Mouse (Mus musculus) liver, adult 2 months (tissue): ENCODE data around the gene Nckap5l. TPM values are rescaled to one million over a fixed set of nuclear protein-coding genes. Genes with fewer than 3 reads are reported as not detected.
A peak's percentile ranks its signal among the peaks of the same experiment; 100 is the strongest.

Experiments
- DNase-seq: peaks from one replicate; pipeline ENCODE4 v3.0.0-alpha.2; 2011; ENCODE audit warnings: low read depth, low spot score; ENCODE audit errors: extremely low read depth
- H3K27ac ChIP-seq: fragments of 200-500 bp; replicated peaks from 2 replicates; pipeline ENCODE4 v1.5.1; 2012; ENCODE audit warnings: low read depth, mild to moderate bottlenecking, control low read depth, inconsistent platforms, low read length; ENCODE audit not compliant: insufficient read depth
- H3K27me3 ChIP-seq: fragments of 200-500 bp; 2 replicates; pipeline ENCODE4 v1.6.1; 2012; ENCODE audit warnings: mild to moderate bottlenecking, moderate library complexity, low read length, inconsistent platforms; ENCODE audit not compliant: control insufficient read depth, insufficient read depth
- H3K36me3 ChIP-seq: fragments of 200-500 bp; 2 replicates; pipeline ENCODE4 v1.6.1; 2012; ENCODE audit warnings: low read length, inconsistent platforms; ENCODE audit not compliant: control insufficient read depth, insufficient read depth
- H3K4me1 ChIP-seq: fragments of 200-500 bp; 2 replicates; pipeline ENCODE4 v1.6.1; 2011; ENCODE audit warnings: low read length; ENCODE audit not compliant: control insufficient read depth, insufficient read depth
- H3K4me3 ChIP-seq: fragments of 200-500 bp; 2 replicates; pipeline ENCODE4 v1.5.1; 2011; ENCODE audit warnings: low read depth, mild to moderate bottlenecking, control low read depth, low read length, moderate library complexity; ENCODE audit not compliant: insufficient read depth
- H3K79me2 ChIP-seq: fragments of 200-500 bp; 2 replicates; pipeline ENCODE4 v1.6.1; 2012; ENCODE audit warnings: inconsistent platforms, mild to moderate bottlenecking, low read length, moderate library complexity; ENCODE audit not compliant: control insufficient read depth, insufficient read depth
- H3K9ac ChIP-seq: fragments of 200-500 bp; 2 replicates; pipeline ENCODE4 v1.6.1; 2012; ENCODE audit warnings: low read depth, mild to moderate bottlenecking, control low read depth, inconsistent platforms, low read length
- CTCF ChIP-seq: fragments of 200-500 bp; IDR thresholded peaks from 2 replicates; pipeline ENCODE4 v1.5.1; 2011; ENCODE audit warnings: low read depth, low read length, control low read depth
- POLR2A ChIP-seq: fragments of 200-500 bp; IDR thresholded peaks from 2 replicates; pipeline ENCODE4 v1.6.1; 2011; ENCODE audit warnings: low read length, control low read depth; ENCODE audit not compliant: insufficient read depth; ENCODE audit errors: extremely low read depth
- WGBS: fragments of 180-500 bp; shearing (Covaris S2); methylation state at CpG from one replicate; pipeline ENCODE4 v1.1.7; 2018; 5-methylcytosine and 5-hydroxymethylcytosine counted together
- polyA plus RNA-seq: library from polyadenylated mRNA; depleted of rRNA; stranded (reverse); fragments of >200 nt; gene quantifications from 2 replicates; pipeline ENCODE4 v1.2.3, GENCODE M21; 2012
- total RNA-seq: library from RNA; depleted of rRNA; stranded (reverse); fragments of >200 nt; gene quantifications from 2 replicates; pipeline ENCODE4 v1.2.3, GENCODE M21; 2014

Gene Nckap5l
- total and polyA plus RNA-seq, 2 experiments = 0.09 to 0.56 TPM

DNA sequence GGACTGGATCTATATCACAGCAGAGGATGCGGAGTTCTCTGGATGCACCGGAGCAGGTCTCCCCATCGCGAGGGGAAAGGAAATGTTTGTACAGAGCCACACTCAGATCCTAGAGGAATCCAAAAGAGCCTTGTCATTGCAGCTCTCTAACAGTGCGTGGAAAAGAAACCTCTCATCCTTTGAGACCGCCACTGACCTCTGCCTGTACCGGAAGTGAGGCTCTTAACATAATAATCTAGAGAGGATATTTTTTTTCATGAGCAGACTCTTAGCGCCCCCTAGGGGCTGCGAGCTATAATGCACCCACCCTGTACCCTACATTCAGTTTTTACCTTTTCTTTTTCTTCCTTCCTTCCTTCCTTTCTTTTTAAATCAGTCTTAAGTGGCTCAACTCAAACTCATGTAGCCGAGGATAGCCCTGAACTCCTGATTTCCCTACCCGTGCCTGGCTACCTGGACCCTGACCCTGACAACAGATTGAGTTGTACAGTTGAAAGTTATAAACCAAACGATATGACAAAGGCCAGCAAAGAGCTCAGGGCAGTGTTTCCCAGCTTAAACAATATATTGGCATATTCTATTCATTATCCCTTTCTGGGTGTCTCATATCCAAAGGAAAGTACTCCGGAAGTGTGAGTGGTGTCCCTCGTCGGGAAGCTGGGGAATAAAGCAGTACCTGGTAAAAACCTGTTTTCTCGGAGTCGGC, 13.6 kb upstream of the Nckap5l start:
- TF ChIP-seq POLR2A (no peak), CTCF (peak; percentile 53; the same call in 1 of the 2 replicates)

DNA sequence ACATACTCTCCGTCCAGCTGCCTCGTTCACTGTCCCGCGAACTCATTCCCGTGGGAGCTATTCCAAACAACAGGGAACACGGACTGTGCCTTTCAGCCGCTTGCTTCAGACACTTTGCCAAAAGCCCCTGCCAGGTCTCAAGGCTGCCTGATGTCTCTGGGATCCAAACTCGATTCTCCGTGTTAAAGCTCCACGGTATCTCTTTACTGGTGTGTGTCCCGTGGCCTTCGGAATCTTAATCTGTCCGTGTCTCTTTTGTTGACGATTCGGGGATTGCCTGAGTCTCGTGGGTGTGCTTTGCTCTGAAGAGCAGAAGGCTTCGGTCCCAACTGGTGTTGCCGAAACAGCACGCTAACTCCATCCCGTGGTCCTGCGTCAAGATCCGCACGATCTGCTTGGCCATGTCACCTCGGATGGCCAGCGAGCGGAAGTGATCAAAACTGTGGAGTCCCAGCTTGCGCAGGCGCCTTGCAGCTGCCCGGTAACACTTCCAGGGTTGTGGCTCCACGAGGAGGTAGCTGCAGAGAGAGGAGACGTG, 12.7 kb upstream of the Nckap5l start:
- no peak for DNase-seq
- Histone ChIP-seq H3K9ac (no peak overlapping the region), H3K27ac (no peak overlapping the region), H3K4me3 (no peak overlapping the region), H3K79me2 (no peaks in the 10 kb centered on the region), H3K4me1 (no peaks in the 10 kb centered on the region; the same call in none of the 2 replicates), H3K27me3 (no peaks in the 10 kb centered on the region), H3K36me3 (no peaks in the 10 kb centered on the region)
- WGBS = 89% methylated on average over 31 of the region's 31 CpGs
- TF ChIP-seq POLR2A (no peak), CTCF (no peak)

More for the DNA sequence above, 13.6 kb upstream of the Nckap5l start:
- Histone ChIP-seq H3K79me2 (no peaks in the 10 kb centered on the region), H3K9ac (no peak overlapping the region), H3K4me1 (no peaks in the 10 kb centered on the region; the same call in none of the 2 replicates), H3K4me3 (no peak overlapping the region), H3K27ac (no peak overlapping the region), H3K27me3 (no peaks in the 10 kb centered on the region), H3K36me3 (no peaks in the 10 kb centered on the region)
- 57% methylated on average over 17 of the region's 17 CpGs for WGBS
- no peak for DNase-seq

DNA sequence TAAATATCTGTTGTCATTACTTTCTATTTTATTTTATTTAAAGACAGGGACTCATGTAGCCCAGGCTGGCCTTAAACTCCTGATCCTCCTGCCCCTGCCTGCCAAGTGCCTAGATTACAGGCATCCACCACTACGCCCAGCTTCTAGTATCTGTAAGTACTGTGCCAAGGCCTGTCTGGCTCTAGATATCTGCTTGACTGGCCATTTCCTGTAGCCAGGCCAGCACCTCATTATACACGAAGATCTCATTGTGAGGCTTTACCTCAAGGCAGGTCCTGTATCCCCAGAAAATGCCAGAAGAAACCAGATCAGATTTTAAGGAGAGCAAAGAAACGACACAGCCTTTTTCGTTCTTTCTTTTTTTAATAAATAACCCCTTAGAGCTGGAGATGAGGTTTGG, 12.2 kb upstream of the Nckap5l start:
- no peak overlapping the region for H3K4me3 ChIP-seq
- DNase-seq = no peak
- no peaks in the 10 kb centered on the region for H3K36me3 ChIP-seq
- no peaks in the 10 kb centered on the region for H3K79me2 ChIP-seq
- 91% methylated on average over 4 of the region's 4 CpGs for whole genome bisulfite sequencing
- H3K9ac ChIP-seq = no peak overlapping the region
- H3K4me1 ChIP-seq = no peaks in the 10 kb centered on the region; the same call in none of the 2 replicates
- H3K27me3 ChIP-seq = no peaks in the 10 kb centered on the region
- no peak overlapping the region for H3K27ac ChIP-seq
- TF ChIP-seq POLR2A = no peak
- no peak for TF ChIP-seq CTCF

DNA sequence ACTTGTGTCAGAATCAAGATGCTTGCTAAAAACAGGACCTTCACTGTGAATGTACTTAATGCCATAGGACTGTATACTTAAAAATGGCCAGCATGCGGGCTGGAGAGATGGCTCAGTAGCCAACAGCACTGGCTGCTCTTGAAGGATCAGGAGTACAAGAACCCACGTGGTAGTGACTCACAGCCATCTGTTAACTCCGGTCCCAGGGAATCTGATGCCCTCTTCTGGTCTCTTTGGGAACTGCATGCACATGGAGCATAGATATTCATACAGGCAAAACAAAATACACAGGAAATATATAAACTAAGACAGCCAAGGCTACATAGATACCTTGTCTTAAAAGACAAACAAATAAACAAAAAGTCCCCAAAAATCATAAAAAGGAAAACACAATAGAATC, 11.5 kb upstream of the Nckap5l start:
- H3K27ac ChIP-seq = no peak overlapping the region
- no peaks in the 10 kb centered on the region; the same call in none of the 2 replicates for H3K4me1 ChIP-seq
- no peaks in the 10 kb centered on the region for H3K27me3 ChIP-seq
- no peaks in the 10 kb centered on the region for H3K36me3 ChIP-seq
- H3K79me2 ChIP-seq = no peaks in the 10 kb centered on the region
- H3K4me3 ChIP-seq = no peak overlapping the region
- no peak overlapping the region for H3K9ac ChIP-seq
- 37% methylated on average over 3 of the region's 3 CpGs for WGBS
- DNase-seq = peak; percentile 46
- TF ChIP-seq CTCF (peak; percentile 52), POLR2A (no peak)

DNA sequence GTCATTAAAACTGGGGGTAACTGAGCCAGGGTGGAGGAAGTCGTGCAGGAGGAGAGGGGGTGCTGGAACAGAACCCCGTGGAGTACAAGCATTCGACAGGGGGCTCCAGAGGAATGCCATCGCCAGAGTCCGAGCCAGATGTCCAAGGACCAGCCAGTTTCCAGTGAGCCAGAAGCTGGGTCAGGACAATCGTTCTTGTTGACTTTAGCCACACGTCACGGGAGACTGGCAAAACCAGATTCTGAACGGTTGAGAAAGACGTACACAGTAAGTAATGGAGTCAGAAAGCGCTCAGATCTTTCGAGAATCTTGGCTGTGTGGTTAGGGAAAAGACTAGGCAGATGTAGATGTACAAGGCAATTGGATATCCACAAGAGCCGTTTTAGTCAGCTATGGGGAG, 5.6 kb upstream of the Nckap5l start:
- H3K4me1 ChIP-seq = no peaks in the 10 kb centered on the region
- DNase-seq = no peak
- 38% methylated on average over 13 of the region's 13 CpGs for WGBS
- TF ChIP-seq POLR2A (no peak), CTCF (no peak)
- H3K4me3 ChIP-seq = no peak overlapping the region
- H3K9ac ChIP-seq = no peak overlapping the region
- H3K27me3 ChIP-seq = no peaks in the 10 kb centered on the region
- H3K79me2 ChIP-seq = no peaks in the 10 kb centered on the region
- H3K36me3 ChIP-seq = no peaks in the 10 kb centered on the region
- H3K27ac ChIP-seq = no peak overlapping the region
